ENCODE assay signal across 10 mouse cellular contexts in the genomic region with DNA sequence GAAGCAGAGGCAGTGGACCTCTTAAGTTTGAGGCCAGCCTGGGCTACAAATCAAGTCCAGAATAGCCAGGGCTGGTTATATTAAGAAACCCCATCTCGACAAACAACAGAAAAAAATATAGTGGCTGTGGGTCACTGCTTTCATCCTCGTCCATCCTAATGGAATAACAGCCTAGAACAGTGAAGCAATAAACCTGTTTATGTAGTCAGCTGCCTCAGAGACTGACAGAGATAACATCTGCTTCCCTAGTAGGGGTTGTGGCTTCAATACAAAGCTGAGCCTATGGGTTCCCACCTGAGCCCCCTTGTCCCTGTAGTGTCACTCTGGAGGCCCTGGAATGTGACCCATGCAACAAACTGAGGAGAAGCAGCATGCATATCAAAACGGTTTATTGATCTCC. TPM values are rescaled to one million over a fixed set of nuclear protein-coding genes. Genes with fewer than 3 reads are reported as not detected.
DNase-seq lines count a peak whose midpoint lies in the region; ATAC-seq and TF ChIP-seq lines count a peak whose summit lies in the region.
"Had no signal": no experiment of that assay in that cellular context is flagged by ENCODE, and none has a peak within 500 bp of the region (broad histone marks: within the 10 kb centered on the region; RNA-seq: fewer than 3 reads in every experiment).

No protein-coding gene starts in this region.

- TF ChIP-seq POLR2A in ES-Bruce4 (IDR thresholded peaks at IDR 0.05; ENCODE audit: insufficient read depth, low read length), result no peak

- peaks cover 53% of the 10 kb centered on the region for H3K79me2 ChIP-seq in macrophage (ENCODE audit: inconsistent target)

- no peak for TF ChIP-seq CTCF in ES-Bruce4 (IDR thresholded peaks at IDR 0.05; ENCODE audit: low read depth, low read length)

- WGBS in hindbrain, embryonic 15.5 days, result 63% methylated on average over 3 of the region's 3 CpGs
- WGBS in hindbrain, embryonic 16.5 days, result 47% methylated on average over 3 of the region's 3 CpGs
- WGBS in intestine, embryonic 15.5 days, result 27% methylated on average over 3 of the region's 3 CpGs
- WGBS in macrophage (ENCODE audit: missing documents), result 82% methylated on average over 3 of the region's 3 CpGs
- 70% methylated on average over 3 of the region's 3 CpGs for WGBS in forebrain, embryonic 14.5 days
- 74% methylated on average over 3 of the region's 3 CpGs for WGBS in midbrain, embryonic 10.5 days

- no peak overlapping the region for H3K4me3 ChIP-seq in hindbrain, embryonic 15.5 days
- H3K4me3 ChIP-seq in hindbrain, embryonic 16.5 days (ENCODE audit: low read length), result no peak overlapping the region
- H3K4me3 ChIP-seq in ES-Bruce4 (ENCODE audit: low read depth, low read length), result no peak overlapping the region
- no peak overlapping the region for H3K4me3 ChIP-seq in intestine, embryonic 15.5 days (replicated peaks)
- H3K4me3 ChIP-seq in macrophage (ENCODE audit: inconsistent target), result no peak overlapping the region
- no peak overlapping the region for H3K4me3 ChIP-seq in forebrain, embryonic 14.5 days (ENCODE audit: low read depth, low read length)
- no peak overlapping the region for H3K4me3 ChIP-seq in midbrain, embryonic 10.5 days
- H3K4me3 ChIP-seq: embryonic facial prominence, embryonic 15.5 days had no signal

- 0 out of 2 replicates have a peak, but pooled peaks cover 6% of the 10 kb centered on the region for H3K36me3 ChIP-seq in hindbrain, embryonic 15.5 days
- peaks cover 12% of the 10 kb centered on the region; the same call in 1 of the 2 replicates for H3K36me3 ChIP-seq in hindbrain, embryonic 16.5 days (ENCODE audit: control insufficient read depth, insufficient read depth, low read length)
- H3K36me3 ChIP-seq in ES-Bruce4 (ENCODE audit: control insufficient read depth, insufficient read depth, low read length, poor library complexity, severe bottlenecking), result peaks cover 46% of the 10 kb centered on the region
- H3K36me3 ChIP-seq in intestine, embryonic 15.5 days, result peaks cover 31% of the 10 kb centered on the region
- peaks cover 46% of the 10 kb centered on the region for H3K36me3 ChIP-seq in macrophage (ENCODE audit: inconsistent target)
- H3K36me3 ChIP-seq in forebrain, embryonic 14.5 days (ENCODE audit: control insufficient read depth, insufficient read depth, low read length), result peaks cover 36% of the 10 kb centered on the region
- peaks cover 61% of the 10 kb centered on the region for H3K36me3 ChIP-seq in midbrain, embryonic 10.5 days

- no peak for ATAC-seq in hindbrain, embryonic 15.5 days (ENCODE audit: low FRiP score, low read depth)
- ATAC-seq in hindbrain, embryonic 16.5 days, result no peak
- no peak; the same call in 1 of the 2 replicates for ATAC-seq in intestine, embryonic 15.5 days
- ATAC-seq in forebrain, embryonic 14.5 days, result no peak

- H3K27me3 ChIP-seq in hindbrain, embryonic 15.5 days, result no peaks in the 10 kb centered on the region
- H3K27me3 ChIP-seq in hindbrain, embryonic 16.5 days (replicated peaks; ENCODE audit: control insufficient read depth, insufficient read depth, low read length), result no peaks in the 10 kb centered on the region
- no peaks in the 10 kb centered on the region for H3K27me3 ChIP-seq in ES-Bruce4 (ENCODE audit: control insufficient read depth, insufficient read depth, low read length, poor library complexity, severe bottlenecking)
- H3K27me3 ChIP-seq in intestine, embryonic 15.5 days (replicated peaks), result no peaks in the 10 kb centered on the region
- H3K27me3 ChIP-seq in forebrain, embryonic 14.5 days (replicated peaks; ENCODE audit: control insufficient read depth, insufficient read depth, low read length), result no peaks in the 10 kb centered on the region
- H3K27me3 ChIP-seq in midbrain, embryonic 10.5 days (ENCODE audit: low read depth, poor library complexity, severe bottlenecking), result no peaks in the 10 kb centered on the region
- H3K27me3 ChIP-seq: embryonic facial prominence, embryonic 15.5 days had no signal

- peaks cover 39% of the 10 kb centered on the region for H3K4me1 ChIP-seq in hindbrain, embryonic 15.5 days (replicated peaks)
- peaks cover 24% of the 10 kb centered on the region for H3K4me1 ChIP-seq in hindbrain, embryonic 16.5 days (ENCODE audit: control insufficient read depth, insufficient read depth, low read depth, low read length)
- peaks cover 14% of the 10 kb centered on the region for H3K4me1 ChIP-seq in ES-Bruce4 (ENCODE audit: control insufficient read depth, insufficient read depth, low read length)
- peaks cover 38% of the 10 kb centered on the region for H3K4me1 ChIP-seq in intestine, embryonic 15.5 days (replicated peaks)
- peaks cover 16% of the 10 kb centered on the region for H3K4me1 ChIP-seq in forebrain, embryonic 14.5 days (ENCODE audit: control insufficient read depth, insufficient read depth, low read length)
- H3K4me1 ChIP-seq in midbrain, embryonic 10.5 days, result peaks cover 86% of the 10 kb centered on the region

- no peaks in the 10 kb centered on the region for H3K9me3 ChIP-seq in hindbrain, embryonic 15.5 days
- H3K9me3 ChIP-seq in hindbrain, embryonic 16.5 days (ENCODE audit: control insufficient read depth, low read length), result no peaks in the 10 kb centered on the region
- no peaks in the 10 kb centered on the region for H3K9me3 ChIP-seq in ES-Bruce4 (replicated peaks; ENCODE audit: control insufficient read depth, insufficient read depth, low read length, poor library complexity, severe bottlenecking)
- no peaks in the 10 kb centered on the region for H3K9me3 ChIP-seq in intestine, embryonic 15.5 days
- no peaks in the 10 kb centered on the region for H3K9me3 ChIP-seq in forebrain, embryonic 14.5 days (replicated peaks; ENCODE audit: control insufficient read depth, low read length)
- no peaks in the 10 kb centered on the region for H3K9me3 ChIP-seq in midbrain, embryonic 10.5 days (replicated peaks)
- H3K9me3 ChIP-seq: embryonic facial prominence, embryonic 15.5 days had no signal

- H3K9ac ChIP-seq in hindbrain, embryonic 15.5 days, result no peak overlapping the region
- no peak overlapping the region for H3K9ac ChIP-seq in hindbrain, embryonic 16.5 days (ENCODE audit: low read depth, low read length)
- H3K9ac ChIP-seq in ES-Bruce4 (ENCODE audit: low read depth, poor library complexity, severe bottlenecking), result peak overlapping the region; percentile 11; the same call in 1 of the 2 replicates
- no peak overlapping the region for H3K9ac ChIP-seq in intestine, embryonic 15.5 days
- no peak overlapping the region for H3K9ac ChIP-seq in forebrain, embryonic 14.5 days (ENCODE audit: low read length)
- H3K9ac ChIP-seq: embryonic facial prominence, embryonic 15.5 days had no signal

- peak overlapping the region; percentile 76; the same call in 1 of the 2 replicates for H3K4me2 ChIP-seq in hindbrain, embryonic 15.5 days
- H3K4me2 ChIP-seq in hindbrain, embryonic 16.5 days (ENCODE audit: low read length), result no peak overlapping the region
- peak overlapping the region; percentile 81; the same call in 1 of the 2 replicates for H3K4me2 ChIP-seq in intestine, embryonic 15.5 days (replicated peaks)
- no peak overlapping the region for H3K4me2 ChIP-seq in forebrain, embryonic 14.5 days (ENCODE audit: low read length)
- H3K4me2 ChIP-seq: embryonic facial prominence, embryonic 15.5 days had no signal

- TF ChIP-seq EP300 in ES-Bruce4 (IDR thresholded peaks at IDR 0.05; ENCODE audit: insufficient read depth, low read depth, low read length), result no peak

- H3K27ac ChIP-seq in hindbrain, embryonic 15.5 days (replicated peaks), result no peak overlapping the region
- H3K27ac ChIP-seq in hindbrain, embryonic 16.5 days (ENCODE audit: low read depth, low read length), result no peak overlapping the region
- H3K27ac ChIP-seq in ES-Bruce4 (ENCODE audit: insufficient read depth, low read length) (peak overlapping the region; percentile 65), macrophage (peak overlapping the region; percentile 78; the same call in 1 of the 2 replicates)
- peak overlapping the region; percentile 85; the same call in 1 of the 2 replicates for H3K27ac ChIP-seq in intestine, embryonic 15.5 days
- no peak overlapping the region for H3K27ac ChIP-seq in forebrain, embryonic 14.5 days (ENCODE audit: low read depth, low read length)
- no peak overlapping the region for H3K27ac ChIP-seq in midbrain, embryonic 10.5 days (replicated peaks)
- H3K27ac ChIP-seq: embryonic facial prominence, embryonic 15.5 days had no signal

- no peak for DNase-seq in forebrain, embryonic 14.5 days (ENCODE audit: low spot score)
- no peak for DNase-seq in midbrain, embryonic 10.5 days (ENCODE audit: low spot score)
- DNase-seq: cerebellum, postnatal 36 days; thymus, postnatal 14 days had no signal

RNA-seq across cellular contexts. Expression of a gene that starts 2.4 kb away (rescaled TPM):
- polyA plus RNA-seq in hindbrain, embryonic 15.5 days (2015; fragmentation: Nextera tagmentation; extraction: Ambion mirVana), result 170 and 179 TPM in 2 replicates
- polyA plus RNA-seq in hindbrain, embryonic 16.5 days (2015; fragmentation: Nextera tagmentation; extraction: Ambion mirVana), result 202 and 203 TPM in 2 replicates
- polyA plus RNA-seq in ES-Bruce4 (2011; ENCODE audit: insufficient read depth, insufficient read length, low read depth, missing spikeins) (325 and 344 TPM in 2 replicates), macrophage (2018) (89.7 to 305 TPM (median 145 TPM) in 3 replicates)
- polyA plus RNA-seq in intestine, embryonic 15.5 days (2015; fragmentation: Nextera tagmentation; extraction: Ambion mirVana), result 545 and 612 TPM in 2 replicates
- total RNA-seq in macrophage (2018; cell fraction: chromatin; rRNA removed), result 10 to 100 TPM; 16.7 to 82.3 (median 52.8) TPM
- total RNA-seq in macrophage (2018; cell fraction: cytosol; rRNA removed), result 100 to 1,000 TPM; 122 to 199 (median 155) TPM
- total RNA-seq in macrophage (2018; cell fraction: nucleus; rRNA removed), result 100 to 1,000 TPM in 4 of 26 experiments, 10 to 100 TPM in 22; 46.0 to 149 (median 72.7) TPM
- 200 and 247 TPM in 2 replicates for polyA plus RNA-seq in forebrain, embryonic 14.5 days (2014; fragmentation: Nextera tagmentation; extraction: Ambion mirVana)
- polyA plus RNA-seq in midbrain, embryonic 10.5 days (2016; fragmentation: Nextera tagmentation; extraction: Ambion mirVana), result 241 and 278 TPM in 2 replicates

RNA-seq across cellular contexts. Expression of a gene that starts 6.4 kb away (rescaled TPM):
- 10.6 and 11.5 TPM in 2 replicates for polyA plus RNA-seq in hindbrain, embryonic 15.5 days (2015; fragmentation: Nextera tagmentation; extraction: Ambion mirVana)
- 8.0 and 11.4 TPM in 2 replicates for polyA plus RNA-seq in hindbrain, embryonic 16.5 days (2015; fragmentation: Nextera tagmentation; extraction: Ambion mirVana)
- 63.7 and 68.6 TPM in 2 replicates for polyA plus RNA-seq in ES-Bruce4 (2011; ENCODE audit: insufficient read depth, insufficient read length, low read depth, missing spikeins)
- 40.3 and 41.8 TPM in 2 replicates for polyA plus RNA-seq in intestine, embryonic 15.5 days (2015; fragmentation: Nextera tagmentation; extraction: Ambion mirVana)
- total RNA-seq in macrophage (2018; cell fraction: chromatin; rRNA removed), result 10 to 100 TPM in 24 of 26 experiments, 1 to 10 TPM in 2; 5.9 to 60.1 (median 21.2) TPM
- total RNA-seq in macrophage (2018; cell fraction: cytosol; rRNA removed), result 10 to 100 TPM; 14.4 to 42.5 (median 21.0) TPM
- total RNA-seq in macrophage (2018; cell fraction: nucleus; rRNA removed), result 10 to 100 TPM; 11.5 to 96.2 (median 21.4) TPM
- polyA plus RNA-seq in macrophage (2018), result 11.1 to 84.7 TPM (median 15.5 TPM) in 3 replicates
- 12.8 and 13.4 TPM in 2 replicates for polyA plus RNA-seq in forebrain, embryonic 14.5 days (2014; fragmentation: Nextera tagmentation; extraction: Ambion mirVana)
- polyA plus RNA-seq in midbrain, embryonic 10.5 days (2016; fragmentation: Nextera tagmentation; extraction: Ambion mirVana), result 63.2 and 70.9 TPM in 2 replicates

RNA-seq across cellular contexts. Expression of a gene that starts 23.1 kb away (rescaled TPM):
- polyA plus RNA-seq in hindbrain, embryonic 15.5 days (2015; fragmentation: Nextera tagmentation; extraction: Ambion mirVana), result 2.2 and 2.8 TPM in 2 replicates
- polyA plus RNA-seq in hindbrain, embryonic 16.5 days (2015; fragmentation: Nextera tagmentation; extraction: Ambion mirVana), result 1.7 and 3.5 TPM in 2 replicates
- polyA plus RNA-seq in ES-Bruce4 (2011; ENCODE audit: insufficient read depth, insufficient read length, low read depth, missing spikeins) (59.4 and 61.6 TPM in 2 replicates), macrophage (2018) (43.2 to 134 TPM (median 57.2 TPM) in 3 replicates)
- 10.8 and 12.2 TPM in 2 replicates for polyA plus RNA-seq in intestine, embryonic 15.5 days (2015; fragmentation: Nextera tagmentation; extraction: Ambion mirVana)
- 1,000 to 10,000 TPM in 3 of 26 experiments, 100 to 1,000 TPM in 22, 10 to 100 TPM in 1; 87.6 to 1,687 (median 236) TPM for total RNA-seq in macrophage (2018; cell fraction: chromatin; rRNA removed)
- 100 to 1,000 TPM in 1 of 26 experiments, 10 to 100 TPM in 25; 40.5 to 139 (median 66.7) TPM for total RNA-seq in macrophage (2018; cell fraction: cytosol; rRNA removed)
- total RNA-seq in macrophage (2018; cell fraction: nucleus; rRNA removed), result 100 to 1,000 TPM; 100 to 685 (median 171) TPM
- polyA plus RNA-seq in forebrain, embryonic 14.5 days (2014; fragmentation: Nextera tagmentation; extraction: Ambion mirVana), result 1.2 and 1.6 TPM in 2 replicates
- 5.8 and 8.2 TPM in 2 replicates for polyA plus RNA-seq in midbrain, embryonic 10.5 days (2016; fragmentation: Nextera tagmentation; extraction: Ambion mirVana)

RNA-seq across cellular contexts. Expression of a gene that starts 37.0 kb away (rescaled TPM):
- 6.8 and 8.1 TPM in 2 replicates for polyA plus RNA-seq in hindbrain, embryonic 15.5 days (2015; fragmentation: Nextera tagmentation; extraction: Ambion mirVana)
- polyA plus RNA-seq in hindbrain, embryonic 16.5 days (2015; fragmentation: Nextera tagmentation; extraction: Ambion mirVana), result 8.7 TPM in 2 replicates
- polyA plus RNA-seq in ES-Bruce4 (2011; ENCODE audit: insufficient read depth, insufficient read length, low read depth, missing spikeins) (11.9 and 12.8 TPM in 2 replicates), macrophage (2018) (70.7 to 140 TPM (median 99.8 TPM) in 3 replicates)
- 17.1 and 18.8 TPM in 2 replicates for polyA plus RNA-seq in intestine, embryonic 15.5 days (2015; fragmentation: Nextera tagmentation; extraction: Ambion mirVana)
- 10 to 100 TPM; 10.3 to 60.8 (median 33.9) TPM for total RNA-seq in macrophage (2018; cell fraction: chromatin; rRNA removed)
- total RNA-seq in macrophage (2018; cell fraction: cytosol; rRNA removed), result 100 to 1,000 TPM in 8 of 26 experiments, 10 to 100 TPM in 18; 70.1 to 132 (median 87.3) TPM
- 100 to 1,000 TPM in 6 of 26 experiments, 10 to 100 TPM in 20; 33.0 to 130 (median 90.1) TPM for total RNA-seq in macrophage (2018; cell fraction: nucleus; rRNA removed)
- 3.5 and 4.3 TPM in 2 replicates for polyA plus RNA-seq in forebrain, embryonic 14.5 days (2014; fragmentation: Nextera tagmentation; extraction: Ambion mirVana)
- polyA plus RNA-seq in midbrain, embryonic 10.5 days (2016; fragmentation: Nextera tagmentation; extraction: Ambion mirVana), result 6.6 and 7.7 TPM in 2 replicates

RNA-seq across cellular contexts. Expression of a gene that starts 37.2 kb away (rescaled TPM):
- 109 and 112 TPM in 2 replicates for polyA plus RNA-seq in hindbrain, embryonic 15.5 days (2015; fragmentation: Nextera tagmentation; extraction: Ambion mirVana)
- polyA plus RNA-seq in hindbrain, embryonic 16.5 days (2015; fragmentation: Nextera tagmentation; extraction: Ambion mirVana), result 109 and 110 TPM in 2 replicates
- polyA plus RNA-seq in ES-Bruce4 (2011; ENCODE audit: insufficient read depth, insufficient read length, low read depth, missing spikeins) (19.3 and 30.5 TPM in 2 replicates), macrophage (2018) (54.4 to 79.3 TPM (median 76.9 TPM) in 3 replicates)
- 58.0 and 76.0 TPM in 2 replicates for polyA plus RNA-seq in intestine, embryonic 15.5 days (2015; fragmentation: Nextera tagmentation; extraction: Ambion mirVana)
- total RNA-seq in macrophage (2018; cell fraction: chromatin; rRNA removed), result 100 to 1,000 TPM in 1 of 26 experiments, 10 to 100 TPM in 24, 1 to 10 TPM in 1; 9.3 to 112 (median 48.1) TPM
- total RNA-seq in macrophage (2018; cell fraction: cytosol; rRNA removed), result 10 to 100 TPM; 46.6 to 71.7 (median 62.5) TPM
- total RNA-seq in macrophage (2018; cell fraction: nucleus; rRNA removed), result 10 to 100 TPM; 19.8 to 65.7 (median 38.5) TPM
- polyA plus RNA-seq in forebrain, embryonic 14.5 days (2014; fragmentation: Nextera tagmentation; extraction: Ambion mirVana), result 111 and 150 TPM in 2 replicates
- 51.0 and 61.2 TPM in 2 replicates for polyA plus RNA-seq in midbrain, embryonic 10.5 days (2016; fragmentation: Nextera tagmentation; extraction: Ambion mirVana)

Comparison
In these comparisons a context has a peak if more than half of its experiments do, and no peak if none do; other contexts are left out.
1. H3K4me2 ChIP-seq: peak in hindbrain, embryonic 15.5 days (single experiment) and intestine, embryonic 15.5 days (single experiment); none in hindbrain, embryonic 16.5 days (single experiment) and forebrain, embryonic 14.5 days (single experiment).
2. H3K27ac ChIP-seq: peak in ES-Bruce4 (single experiment), intestine, embryonic 15.5 days (single experiment) and macrophage (single experiment); none in hindbrain, embryonic 15.5 days (single experiment), hindbrain, embryonic 16.5 days (single experiment), forebrain, embryonic 14.5 days (single experiment) and midbrain, embryonic 10.5 days (single experiment).